ENCODE assay signal across 16 mouse cellular contexts in the genomic region with DNA sequence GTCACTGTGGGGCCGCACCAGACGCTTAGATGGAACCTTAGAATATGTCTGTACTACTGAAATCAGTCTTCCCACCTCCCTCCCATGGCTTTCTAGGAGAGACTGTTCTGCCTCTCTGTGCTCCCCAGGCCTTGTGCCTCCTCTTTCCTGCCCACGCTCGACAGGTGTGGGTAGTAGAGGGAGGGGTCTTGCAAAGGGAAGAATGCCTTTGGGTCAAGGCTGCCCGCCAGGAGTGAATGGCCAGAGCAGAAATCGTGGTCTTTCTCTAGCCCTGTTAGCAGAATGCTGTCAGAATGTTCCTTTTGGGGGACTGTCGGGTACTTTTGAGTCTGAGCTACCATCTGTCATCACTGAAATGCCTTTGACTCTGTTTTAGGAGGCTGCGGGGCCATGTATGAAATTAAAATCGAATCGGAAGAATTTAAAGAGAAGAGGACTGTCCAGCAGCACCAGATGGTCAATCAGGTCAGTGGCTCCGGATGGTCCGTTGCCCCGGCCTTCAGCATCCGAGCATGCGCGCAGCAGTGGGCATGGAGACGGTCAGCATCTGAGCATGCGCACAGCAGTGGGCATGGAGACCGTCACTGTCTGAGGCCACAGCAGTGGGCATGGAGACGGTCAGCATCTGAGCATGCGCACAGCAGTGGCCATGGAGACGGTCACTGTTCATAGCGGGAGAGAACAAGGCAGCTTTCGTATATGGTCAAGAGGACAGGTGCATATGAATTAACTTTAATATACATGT. TPM values are rescaled to one million over a fixed set of nuclear protein-coding genes. Genes with fewer than 3 reads are reported as not detected.
DNase-seq lines count a peak whose midpoint lies in the region; ATAC-seq and TF ChIP-seq lines count a peak whose summit lies in the region.
"Had no signal": no experiment of that assay in that cellular context is flagged by ENCODE, and none has a peak within 500 bp of the region (broad histone marks: within the 10 kb centered on the region; RNA-seq: fewer than 3 reads in every experiment).

No protein-coding gene starts in this region.

- no peaks in the 10 kb centered on the region for H3K27me3 ChIP-seq in heart, embryonic 10.5 days (ENCODE audit: insufficient read depth, poor library complexity, severe bottlenecking)
- H3K27me3 ChIP-seq in heart, adult 2 months (ENCODE audit: control insufficient read depth, insufficient read depth, low read length) = no peaks in the 10 kb centered on the region
- H3K27me3 ChIP-seq in neural tube, embryonic 13.5 days = no peaks in the 10 kb centered on the region
- no peaks in the 10 kb centered on the region for H3K27me3 ChIP-seq in neural tube, embryonic 15.5 days (replicated peaks)
- H3K27me3 ChIP-seq in liver, embryonic 16.5 days (ENCODE audit: control insufficient read depth, insufficient read depth, low read depth, low read length) = no peaks in the 10 kb centered on the region
- H3K27me3 ChIP-seq: embryonic facial prominence, embryonic 12.5 days; limb, embryonic 15.5 days had no signal

- no peak for TF ChIP-seq POLR2A in heart, adult 2 months (IDR thresholded peaks at IDR 0.05; ENCODE audit: insufficient read depth, low read depth, low read length)

- DNase-seq in heart, embryonic 10.5 days (ENCODE audit: low spot score) = peak; percentile 61
- no peak for DNase-seq in heart, adult 2 months
- peak; percentile 94 for DNase-seq in cerebellum, adult 9-10 months
- DNase-seq in layer of hippocampus, adult 11-12 months (ENCODE audit: low spot score) = no peak
- no peak for DNase-seq in kidney, postnatal 4 days
- DNase-seq: heart, postnatal 36 days; kidney, postnatal 14 days; right cerebral cortex, postnatal 25 days; thymus, postnatal 4 days had no signal

- no peaks in the 10 kb centered on the region for H3K9me3 ChIP-seq in heart, embryonic 10.5 days
- H3K9me3 ChIP-seq in neural tube, embryonic 13.5 days = no peaks in the 10 kb centered on the region
- no peaks in the 10 kb centered on the region for H3K9me3 ChIP-seq in neural tube, embryonic 15.5 days (replicated peaks)
- no peaks in the 10 kb centered on the region for H3K9me3 ChIP-seq in liver, embryonic 16.5 days (replicated peaks; ENCODE audit: control insufficient read depth, low read length)
- H3K9me3 ChIP-seq: embryonic facial prominence, embryonic 12.5 days; limb, embryonic 15.5 days had no signal

- intact Hi-C loops in heart, adult 2 months (cut with DNase I) = loop anchor here (10.0 kb wide), 1 partner anchor 322 kb away; a partner anchor contains a TSS

- ATAC-seq in neural tube, embryonic 13.5 days (ENCODE audit: low read depth) = no peak
- ATAC-seq in neural tube, embryonic 15.5 days (ENCODE audit: low FRiP score) = no peak
- no peak for ATAC-seq in liver, embryonic 16.5 days (ENCODE audit: low read depth)
- ATAC-seq: activated CD4-positive, CD25-positive, alpha-beta regulatory T cell, adult 4 months; forebrain, embryonic 16.5 days had no signal

- H3K27ac ChIP-seq in heart, embryonic 10.5 days = peak overlapping the region; percentile 4; the same call in 1 of the 2 replicates
- H3K27ac ChIP-seq in heart, adult 2 months = no peak overlapping the region
- no peak overlapping the region for H3K27ac ChIP-seq in neural tube, embryonic 13.5 days (replicated peaks)
- no peak overlapping the region for H3K27ac ChIP-seq in neural tube, embryonic 15.5 days (replicated peaks)
- H3K27ac ChIP-seq in liver, embryonic 16.5 days (ENCODE audit: low read length) = peak overlapping the region; percentile 97
- H3K27ac ChIP-seq: embryonic facial prominence, embryonic 12.5 days; limb, embryonic 15.5 days had no signal

- 93% methylated on average over 24 of the region's 24 CpGs for WGBS in heart, embryonic 10.5 days
- WGBS in heart, adult 2 months = 93% methylated on average over 24 of the region's 24 CpGs
- WGBS in neural tube, embryonic 13.5 days = 93% methylated on average over 24 of the region's 24 CpGs
- 92% methylated on average over 24 of the region's 24 CpGs for WGBS in neural tube, embryonic 15.5 days
- WGBS in liver, embryonic 16.5 days (ENCODE audit: insufficient replicate concordance) = 87% methylated on average over 24 of the region's 24 CpGs

- peaks cover 31% of the 10 kb centered on the region for H3K4me1 ChIP-seq in heart, embryonic 10.5 days
- peaks cover 6% of the 10 kb centered on the region for H3K4me1 ChIP-seq in heart, adult 2 months (ENCODE audit: control insufficient read depth, insufficient read depth, low read length)
- peaks cover 15% of the 10 kb centered on the region for H3K4me1 ChIP-seq in neural tube, embryonic 13.5 days (replicated peaks)
- H3K4me1 ChIP-seq in neural tube, embryonic 15.5 days = peaks cover 28% of the 10 kb centered on the region
- peaks cover 58% of the 10 kb centered on the region for H3K4me1 ChIP-seq in liver, embryonic 16.5 days (ENCODE audit: control insufficient read depth, low read depth, low read length)

- no peak for TF ChIP-seq EP300 in heart, adult 2 months (IDR thresholded peaks at IDR 0.05; ENCODE audit: insufficient read depth, low read depth, low read length)

- peaks cover 54% of the 10 kb centered on the region for H3K36me3 ChIP-seq in heart, embryonic 10.5 days
- H3K36me3 ChIP-seq in heart, adult 2 months (ENCODE audit: control insufficient read depth, insufficient read depth, low read length) = no peaks in the 10 kb centered on the region
- H3K36me3 ChIP-seq in neural tube, embryonic 13.5 days = peaks cover 33% of the 10 kb centered on the region
- H3K36me3 ChIP-seq in neural tube, embryonic 15.5 days = peaks cover 32% of the 10 kb centered on the region
- peaks cover 33% of the 10 kb centered on the region for H3K36me3 ChIP-seq in liver, embryonic 16.5 days (ENCODE audit: control insufficient read depth, insufficient read depth)

- TF ChIP-seq CTCF in heart, adult 2 months (IDR thresholded peaks at IDR 0.05) = no peak

- no peak overlapping the region for H3K9ac ChIP-seq in heart, adult 2 months (ENCODE audit: low read depth, low read length)
- 0 out of 2 replicates have a peak overlapping the region, but pooled peaks have one; percentile 12 for H3K9ac ChIP-seq in neural tube, embryonic 13.5 days
- H3K9ac ChIP-seq in neural tube, embryonic 15.5 days (replicated peaks) = no peak overlapping the region
- peak overlapping the region; percentile 98 for H3K9ac ChIP-seq in liver, embryonic 16.5 days (ENCODE audit: low read depth, low read length)
- H3K9ac ChIP-seq: embryonic facial prominence, embryonic 12.5 days; limb, embryonic 15.5 days had no signal

- H3K79me2 ChIP-seq in heart, adult 2 months (replicated peaks; ENCODE audit: control insufficient read depth, insufficient read depth, low read length) = no peaks in the 10 kb centered on the region

- H3K4me3 ChIP-seq in heart, embryonic 10.5 days = no peak overlapping the region
- no peak overlapping the region for H3K4me3 ChIP-seq in heart, adult 2 months
- no peak overlapping the region for H3K4me3 ChIP-seq in neural tube, embryonic 13.5 days
- H3K4me3 ChIP-seq in neural tube, embryonic 15.5 days (replicated peaks) = no peak overlapping the region
- peak overlapping the region; percentile 92 for H3K4me3 ChIP-seq in liver, embryonic 16.5 days (ENCODE audit: low read depth, low read length)
- H3K4me3 ChIP-seq: embryonic facial prominence, embryonic 12.5 days; limb, embryonic 15.5 days had no signal

- H3K4me2 ChIP-seq in neural tube, embryonic 13.5 days = no peak overlapping the region
- no peak overlapping the region for H3K4me2 ChIP-seq in neural tube, embryonic 15.5 days
- peak overlapping the region; percentile 84 for H3K4me2 ChIP-seq in liver, embryonic 16.5 days (ENCODE audit: low read depth, low read length)
- H3K4me2 ChIP-seq: embryonic facial prominence, embryonic 12.5 days; limb, embryonic 15.5 days had no signal

RNA-seq across cellular contexts. Expression of a gene that starts 3.9 kb away (rescaled TPM):
- 238 and 283 TPM in 2 replicates for polyA plus RNA-seq in heart, embryonic 10.5 days (2016; fragmentation: Nextera tagmentation; extraction: Ambion mirVana)
- 100 to 1,000 TPM; 396 to 406 TPM for total RNA-seq in heart, adult 2 months (2021)
- polyA plus RNA-seq in heart, adult 2 months (2012; rRNA removed) = 91.1 and 159 TPM in 2 replicates
- 68.5 and 70.4 TPM in 2 replicates for polyA plus RNA-seq in neural tube, embryonic 13.5 days (2015; fragmentation: Nextera tagmentation; extraction: Ambion mirVana)
- 60.1 and 73.0 TPM in 2 replicates for polyA plus RNA-seq in neural tube, embryonic 15.5 days (2015; fragmentation: Nextera tagmentation; extraction: Ambion mirVana)
- 196 and 234 TPM in 2 replicates for polyA plus RNA-seq in liver, embryonic 16.5 days (2015; fragmentation: Nextera tagmentation; extraction: Ambion mirVana)

RNA-seq across cellular contexts. Expression of a gene that starts 27.0 kb away (rescaled TPM):
- polyA plus RNA-seq in heart, embryonic 10.5 days (2016; fragmentation: Nextera tagmentation; extraction: Ambion mirVana) = 42.8 and 50.7 TPM in 2 replicates
- 10 to 100 TPM; 22.3 to 22.6 TPM for total RNA-seq in heart, adult 2 months (2021)
- polyA plus RNA-seq in heart, adult 2 months (2012; rRNA removed) = 12.4 and 22.7 TPM in 2 replicates
- polyA plus RNA-seq in neural tube, embryonic 13.5 days (2015; fragmentation: Nextera tagmentation; extraction: Ambion mirVana) = 29.2 and 32.8 TPM in 2 replicates
- 20.2 and 31.3 TPM in 2 replicates for polyA plus RNA-seq in neural tube, embryonic 15.5 days (2015; fragmentation: Nextera tagmentation; extraction: Ambion mirVana)
- 31.5 and 32.0 TPM in 2 replicates for polyA plus RNA-seq in liver, embryonic 16.5 days (2015; fragmentation: Nextera tagmentation; extraction: Ambion mirVana)

RNA-seq across cellular contexts. Expression of a gene that starts 27.1 kb away (rescaled TPM):
- polyA plus RNA-seq in heart, embryonic 10.5 days (2016; fragmentation: Nextera tagmentation; extraction: Ambion mirVana) = 50.6 and 58.7 TPM in 2 replicates
- 1 to 10 TPM; 2.8 TPM for total RNA-seq in heart, adult 2 months (2021)
- polyA plus RNA-seq in heart, adult 2 months (2012; rRNA removed) = 1.7 and 2.5 TPM in 2 replicates
- 27.6 and 27.8 TPM in 2 replicates for polyA plus RNA-seq in neural tube, embryonic 13.5 days (2015; fragmentation: Nextera tagmentation; extraction: Ambion mirVana)
- 30.9 and 34.7 TPM in 2 replicates for polyA plus RNA-seq in neural tube, embryonic 15.5 days (2015; fragmentation: Nextera tagmentation; extraction: Ambion mirVana)
- 59.6 and 64.3 TPM in 2 replicates for polyA plus RNA-seq in liver, embryonic 16.5 days (2015; fragmentation: Nextera tagmentation; extraction: Ambion mirVana)

Comparison
In these comparisons a context has a peak if more than half of its experiments do, and no peak if none do; other contexts are left out.
1. DNase-seq: peak in heart, embryonic 10.5 days (single experiment) and cerebellum, adult 9-10 months (single experiment); none in heart, adult 2 months (0 of 2), layer of hippocampus, adult 11-12 months (single experiment) and kidney, postnatal 4 days (0 of 2).
2. H3K27ac ChIP-seq: peak in heart, embryonic 10.5 days (single experiment) and liver, embryonic 16.5 days (single experiment); none in heart, adult 2 months (single experiment), neural tube, embryonic 13.5 days (single experiment) and neural tube, embryonic 15.5 days (single experiment).
3. H3K9ac ChIP-seq: peak in neural tube, embryonic 13.5 days (single experiment) and liver, embryonic 16.5 days (single experiment); none in heart, adult 2 months (single experiment) and neural tube, embryonic 15.5 days (single experiment).